Mouse (Mus musculus): ENCODE data around the gene Rrm1.
A peak's percentile ranks its signal among the peaks of the same experiment; 100 is the strongest.

- TF ChIP-seq CTCF (IDR thresholded peaks at IDR 0.05; ENCODE audit: low read depth) (no peak), EP300 (IDR thresholded peaks at IDR 0.05; ENCODE audit: low read depth) (peak; percentile 66; the same call in 1 of the 2 replicates)
These were observed at the start of gene Rrm1 for GRCm38 (mm10) chr7:102441657-102442391.
